In the genomic region with DNA sequence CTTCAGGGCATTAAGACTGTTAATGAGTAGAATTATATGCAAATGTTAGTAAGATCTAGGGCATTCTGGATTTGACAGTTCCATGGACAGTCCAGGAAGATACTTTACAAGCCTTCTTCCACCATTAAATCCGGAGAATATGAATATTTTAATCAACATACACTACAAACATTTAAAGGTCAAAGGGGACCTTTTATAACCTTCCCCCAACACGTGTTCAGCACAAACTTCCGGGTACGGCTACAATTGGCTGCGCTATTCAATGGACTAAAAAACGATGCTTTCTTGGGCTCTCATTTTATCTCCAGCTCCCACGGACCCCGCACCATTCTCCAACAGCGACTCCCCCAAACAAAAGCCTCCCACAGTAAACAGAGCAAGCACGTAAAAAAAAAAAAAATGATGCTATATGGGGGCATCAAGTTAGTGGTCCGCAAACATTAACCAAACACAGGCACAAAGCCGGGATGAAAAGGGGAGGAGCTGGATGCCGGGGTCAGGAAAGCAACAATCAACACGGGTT, we compare ENCODE assay signal across 7 mouse cellular contexts. TPM values are rescaled to one million over a fixed set of nuclear protein-coding genes. Genes with fewer than 3 reads are reported as not detected.
DNase-seq lines count a peak whose midpoint lies in the region; ATAC-seq and TF ChIP-seq lines count a peak whose summit lies in the region.

No protein-coding gene starts in this region.

- 2% methylated on average over 14 of the region's 14 CpGs for WGBS in embryonic facial prominence, embryonic 13.5 days
- under 1% methylated on average over 14 of the region's 14 CpGs for WGBS in intestine, postnatal 0 days
- 2% methylated on average over 14 of the region's 14 CpGs for WGBS in midbrain, embryonic 12.5 days

- ATAC-seq in embryonic facial prominence, embryonic 13.5 days (ENCODE audit: insufficient number of reproducible peaks, insufficient read depth, low FRiP score, low TSS enrichment, low read depth): no peak
- no peak for ATAC-seq in intestine, postnatal 0 days
- 0 out of 2 replicates have a peak, but pooled peaks have one; percentile 1 for ATAC-seq in midbrain, embryonic 12.5 days (ENCODE audit: low FRiP score, low read depth)
- ATAC-seq in frontal cortex, adult (ENCODE audit: low TSS enrichment): no peak

- peak overlapping the region; percentile 80; the same call in 1 of the 2 replicates for H3K27ac ChIP-seq in embryonic facial prominence, embryonic 13.5 days
- peak overlapping the region; percentile 83 for H3K27ac ChIP-seq in intestine, postnatal 0 days (ENCODE audit: low read depth, low read length)
- 0 out of 2 replicates have a peak overlapping the region, but pooled peaks have one; percentile 87 for H3K27ac ChIP-seq in midbrain, embryonic 12.5 days (replicated peaks)

- no peaks in the 10 kb centered on the region for H3K9me3 ChIP-seq in embryonic facial prominence, embryonic 13.5 days
- no peaks in the 10 kb centered on the region for H3K9me3 ChIP-seq in intestine, postnatal 0 days (ENCODE audit: control insufficient read depth)
- H3K9me3 ChIP-seq in midbrain, embryonic 12.5 days: no peaks in the 10 kb centered on the region

- peak overlapping the region; percentile 98 for H3K4me3 ChIP-seq in embryonic facial prominence, embryonic 13.5 days
- H3K4me3 ChIP-seq in intestine, postnatal 0 days (ENCODE audit: low read depth, low read length): peak overlapping the region; percentile 69
- H3K4me3 ChIP-seq in midbrain, embryonic 12.5 days: peak overlapping the region; percentile 100

- H3K36me3 ChIP-seq in embryonic facial prominence, embryonic 13.5 days: peaks cover 4% of the 10 kb centered on the region; the same call in 1 of the 2 replicates
- H3K36me3 ChIP-seq in intestine, postnatal 0 days (ENCODE audit: control insufficient read depth, insufficient read depth): no peaks in the 10 kb centered on the region
- 0 out of 2 replicates have a peak, but pooled peaks cover 11% of the 10 kb centered on the region for H3K36me3 ChIP-seq in midbrain, embryonic 12.5 days

- peaks cover 17% of the 10 kb centered on the region; the same call in 1 of the 2 replicates for H3K4me1 ChIP-seq in embryonic facial prominence, embryonic 13.5 days
- no peaks in the 10 kb centered on the region for H3K4me1 ChIP-seq in intestine, postnatal 0 days (replicated peaks; ENCODE audit: control insufficient read depth, insufficient read depth, low read length)
- peaks cover 13% of the 10 kb centered on the region for H3K4me1 ChIP-seq in midbrain, embryonic 12.5 days

- no peak for TF ChIP-seq CTCF in intestine, postnatal 0 days (IDR thresholded peaks at IDR 0.05; ENCODE audit: low read depth)

- H3K27me3 ChIP-seq in embryonic facial prominence, embryonic 13.5 days: no peaks in the 10 kb centered on the region
- no peaks in the 10 kb centered on the region for H3K27me3 ChIP-seq in intestine, postnatal 0 days (replicated peaks; ENCODE audit: control insufficient read depth, insufficient read depth, low read length)
- H3K27me3 ChIP-seq in midbrain, embryonic 12.5 days: no peaks in the 10 kb centered on the region

- H3K4me2 ChIP-seq in embryonic facial prominence, embryonic 13.5 days: peak overlapping the region; percentile 90
- peak overlapping the region; percentile 87 for H3K4me2 ChIP-seq in intestine, postnatal 0 days (replicated peaks; ENCODE audit: low read depth)
- H3K4me2 ChIP-seq in midbrain, embryonic 12.5 days (replicated peaks): peak overlapping the region; percentile 96

- peak overlapping the region; percentile 95 for H3K9ac ChIP-seq in embryonic facial prominence, embryonic 13.5 days
- H3K9ac ChIP-seq in intestine, postnatal 0 days (ENCODE audit: low read depth, low read length): peak overlapping the region; percentile 82
- peak overlapping the region; percentile 96 for H3K9ac ChIP-seq in midbrain, embryonic 12.5 days (replicated peaks)

- DNase-seq in 416B (ENCODE audit: low read depth): peak; percentile 71
- peak; percentile 32 to 35 for DNase-seq in B cell, adult 2 months
- DNase-seq in layer of hippocampus, postnatal 14 days (ENCODE audit: low spot score in 2 of 2): no peak

RNA-seq across cellular contexts. Expression of a gene that starts 1.5 kb away (rescaled TPM):
- polyA plus RNA-seq in embryonic facial prominence, embryonic 13.5 days (2015; fragmentation: Nextera tagmentation; extraction: Ambion mirVana): 93.7 and 97.7 TPM in 2 replicates
- 49.3 and 56.6 TPM in 2 replicates for polyA plus RNA-seq in intestine, postnatal 0 days (2015; fragmentation: Nextera tagmentation; extraction: Ambion mirVana)
- 110 and 111 TPM in 2 replicates for polyA plus RNA-seq in midbrain, embryonic 12.5 days (2016; fragmentation: Nextera tagmentation; extraction: Ambion mirVana)
- total RNA-seq in layer of hippocampus, postnatal 14 days (2021): 100 to 1,000 TPM; 133 to 135 TPM

RNA-seq across cellular contexts. Expression of a gene that starts 15.5 kb away (rescaled TPM):
- 43.4 and 45.5 TPM in 2 replicates for polyA plus RNA-seq in embryonic facial prominence, embryonic 13.5 days (2015; fragmentation: Nextera tagmentation; extraction: Ambion mirVana)
- 77.5 and 80.5 TPM in 2 replicates for polyA plus RNA-seq in intestine, postnatal 0 days (2015; fragmentation: Nextera tagmentation; extraction: Ambion mirVana)
- polyA plus RNA-seq in midbrain, embryonic 12.5 days (2016; fragmentation: Nextera tagmentation; extraction: Ambion mirVana): 48.5 and 52.8 TPM in 2 replicates
- 10 to 100 TPM; 48.1 to 60.6 TPM for total RNA-seq in layer of hippocampus, postnatal 14 days (2021)

RNA-seq across cellular contexts. Expression of a gene that starts 53.9 kb away (rescaled TPM):
- 39.8 and 40.1 TPM in 2 replicates for polyA plus RNA-seq in embryonic facial prominence, embryonic 13.5 days (2015; fragmentation: Nextera tagmentation; extraction: Ambion mirVana)
- 48.2 and 49.7 TPM in 2 replicates for polyA plus RNA-seq in intestine, postnatal 0 days (2015; fragmentation: Nextera tagmentation; extraction: Ambion mirVana)
- polyA plus RNA-seq in midbrain, embryonic 12.5 days (2016; fragmentation: Nextera tagmentation; extraction: Ambion mirVana): 19.0 and 20.3 TPM in 2 replicates
- 10 to 100 TPM; 23.1 to 24.1 TPM for total RNA-seq in layer of hippocampus, postnatal 14 days (2021)

RNA-seq across cellular contexts. Expression of a gene that starts 58.7 kb away (rescaled TPM):
- 25.9 and 28.3 TPM in 2 replicates for polyA plus RNA-seq in embryonic facial prominence, embryonic 13.5 days (2015; fragmentation: Nextera tagmentation; extraction: Ambion mirVana)
- 15.5 and 17.9 TPM in 2 replicates for polyA plus RNA-seq in intestine, postnatal 0 days (2015; fragmentation: Nextera tagmentation; extraction: Ambion mirVana)
- polyA plus RNA-seq in midbrain, embryonic 12.5 days (2016; fragmentation: Nextera tagmentation; extraction: Ambion mirVana): 26.2 and 28.9 TPM in 2 replicates
- total RNA-seq in layer of hippocampus, postnatal 14 days (2021): 10 to 100 TPM; 19.7 to 22.3 TPM

Comparison
In these comparisons a context has a peak if more than half of its experiments do, and no peak if none do; other contexts are left out.
1. DNase-seq: peak in 416B (single experiment) and B cell, adult 2 months (2 of 2); none in layer of hippocampus, postnatal 14 days (0 of 2).
2. Peak in every context shown above with its lines, with median percentiles within 50 percentile points of each other: H3K27ac ChIP-seq, H3K4me2 ChIP-seq, H3K4me3 ChIP-seq and H3K9ac ChIP-seq.